Mouse (Mus musculus) cerebellum, adult 8-10 months (tissue): ENCODE data around the gene Rabggtb.
"Not testable (repeated sequence)": the region's sequence is repeated elsewhere in the genome, so short reads cannot be mapped to it uniquely, and the experiment has no call there.

Experiments
- DNase-seq: peaks from one replicate; pipeline ENCODE4 v3.0.0; 2022

Rabggtb gene

GRCm38 (mm10) chr3:153913510-153914243 is 868 bp upstream of the Rabggtb start:
- no peak for DNase-seq

GRCm38 (mm10) chr3:153911882-153912440 is 848 bp downstream of the Rabggtb start:
- DNase-seq: no peak

DNA sequence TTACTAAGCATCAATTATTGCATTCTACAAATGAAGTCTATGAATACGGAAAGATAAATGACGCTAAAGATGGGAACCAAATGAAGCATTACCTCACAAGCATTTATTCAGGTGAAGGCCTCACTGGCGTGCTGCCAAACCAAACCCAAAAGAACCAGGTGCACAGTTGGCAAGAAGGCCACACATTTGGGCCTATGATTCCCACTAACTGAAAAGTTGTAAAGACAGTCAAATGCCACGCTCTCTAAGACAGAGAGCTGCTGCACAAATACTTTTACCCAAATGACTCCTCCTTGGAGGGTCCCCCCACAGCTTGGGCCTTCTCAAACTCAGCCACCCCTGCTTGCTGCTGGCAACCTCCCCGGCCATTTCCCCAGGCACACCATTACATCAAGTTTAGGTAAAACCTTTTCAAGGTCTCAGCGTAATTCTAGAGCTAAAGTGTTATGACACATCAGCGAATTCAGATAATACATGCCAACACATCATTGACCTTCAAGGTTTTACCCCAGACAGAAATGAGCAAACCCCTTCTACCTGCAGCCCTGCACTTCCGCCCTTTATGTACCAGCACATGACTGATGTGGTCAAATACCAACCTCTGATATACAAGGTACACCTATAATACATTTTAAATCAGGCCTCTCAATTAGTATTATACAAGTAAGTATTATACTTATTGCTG is 1.5 kb downstream of the Rabggtb start:
- DNase-seq: no peak

GRCm38 (mm10) chr3:153910489-153910888 is 2.3 kb downstream of the Rabggtb start:
- DNase-seq: no peak

GRCm38 (mm10) chr3:153908919-153909318 is 3.9 kb downstream of the Rabggtb start:
- DNase-seq: no peak

- no peak for DNase-seq
Observed at GRCm38 (mm10) chr3:153906136-153906871, 6.5 kb downstream of the Rabggtb start, which contains the start of gene Msh4. Msh4 (minus strand) TSS chr3:153906138.

- no peak for DNase-seq
Observed at GRCm38 (mm10) chr3:153905251-153906135, 7.3 kb downstream of the Rabggtb start.

DNA sequence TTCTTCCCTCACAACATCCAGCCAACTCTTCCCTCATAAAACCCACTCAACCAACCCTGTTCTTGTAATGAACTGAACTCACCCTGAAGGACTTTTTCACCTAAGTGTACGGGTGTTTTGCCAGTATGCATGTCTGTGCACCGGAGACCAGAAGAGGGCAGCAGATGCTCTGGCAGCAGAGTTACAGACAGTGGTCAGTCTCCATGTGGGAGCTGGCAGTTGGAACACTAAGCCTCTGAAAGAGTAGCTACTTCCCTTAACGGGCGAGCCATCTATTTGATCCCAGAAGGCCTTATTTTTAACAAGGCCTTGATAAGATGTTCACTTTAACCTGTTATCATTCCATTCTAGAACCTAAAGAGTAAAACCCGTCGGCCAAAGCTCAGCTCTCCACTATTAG is 8.2 kb downstream of the Rabggtb start:
- no peak for DNase-seq

DNA sequence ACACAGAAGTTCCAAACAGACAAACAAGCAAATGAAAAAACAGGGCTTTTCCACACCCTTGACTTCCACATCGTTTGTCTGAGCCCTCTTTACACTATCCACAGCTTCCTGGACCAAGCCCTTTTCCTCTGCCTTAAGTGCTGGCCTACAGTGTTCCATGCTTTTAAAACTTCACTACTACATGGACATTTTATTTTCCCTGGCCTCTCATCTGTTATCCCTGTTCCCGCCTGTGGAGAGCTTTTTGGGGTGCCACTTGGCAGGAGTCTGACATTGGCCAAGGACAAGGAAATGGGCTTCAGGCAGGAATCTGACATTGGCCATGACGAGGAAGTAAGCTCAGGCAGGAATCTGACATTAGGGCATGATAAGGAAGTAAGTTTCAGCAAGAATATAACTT is 10.2 kb downstream of the Rabggtb start:
- no peak for DNase-seq

GRCm38 (mm10) chr3:153901904-153902303 is 10.9 kb downstream of the Rabggtb start:
- DNase-seq: no peak

GRCm38 (mm10) chr3:153897216-153897615 is 15.6 kb downstream of the Rabggtb start:
- DNase-seq: no peak

DNA sequence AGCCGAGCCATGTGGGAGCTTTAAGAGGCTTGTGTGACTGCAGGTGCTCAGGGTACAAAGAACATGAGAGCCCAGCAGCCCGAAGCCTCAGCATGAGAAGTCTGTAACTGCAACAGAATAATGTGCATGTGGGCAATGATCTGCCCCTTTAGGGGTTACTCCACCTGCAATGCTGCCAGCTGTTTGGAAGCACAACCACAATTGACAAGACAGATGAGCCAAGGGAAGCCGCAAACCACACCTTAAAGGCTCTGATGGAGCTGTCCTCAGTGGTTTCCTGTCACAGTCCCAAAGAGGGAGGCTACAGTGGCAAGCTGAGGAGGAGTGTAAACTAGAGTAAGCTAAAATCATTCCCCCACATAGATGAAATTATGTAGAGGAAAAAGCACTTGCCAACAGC is 17.4 kb downstream of the Rabggtb start:
- no peak for DNase-seq

- DNase-seq: no peak
Observed at GRCm38 (mm10) chr3:153889188-153889781, 23.5 kb downstream of the Rabggtb start.

GRCm38 (mm10) chr3:153888141-153888540 is 24.7 kb downstream of the Rabggtb start:
- DNase-seq: no peak

- no peak for DNase-seq
Observed at GRCm38 (mm10) chr3:153886296-153886695, 26.5 kb downstream of the Rabggtb start.

- no peak for DNase-seq
Observed at GRCm38 (mm10) chr3:153871396-153871795, 41.4 kb downstream of the Rabggtb start.

DNA sequence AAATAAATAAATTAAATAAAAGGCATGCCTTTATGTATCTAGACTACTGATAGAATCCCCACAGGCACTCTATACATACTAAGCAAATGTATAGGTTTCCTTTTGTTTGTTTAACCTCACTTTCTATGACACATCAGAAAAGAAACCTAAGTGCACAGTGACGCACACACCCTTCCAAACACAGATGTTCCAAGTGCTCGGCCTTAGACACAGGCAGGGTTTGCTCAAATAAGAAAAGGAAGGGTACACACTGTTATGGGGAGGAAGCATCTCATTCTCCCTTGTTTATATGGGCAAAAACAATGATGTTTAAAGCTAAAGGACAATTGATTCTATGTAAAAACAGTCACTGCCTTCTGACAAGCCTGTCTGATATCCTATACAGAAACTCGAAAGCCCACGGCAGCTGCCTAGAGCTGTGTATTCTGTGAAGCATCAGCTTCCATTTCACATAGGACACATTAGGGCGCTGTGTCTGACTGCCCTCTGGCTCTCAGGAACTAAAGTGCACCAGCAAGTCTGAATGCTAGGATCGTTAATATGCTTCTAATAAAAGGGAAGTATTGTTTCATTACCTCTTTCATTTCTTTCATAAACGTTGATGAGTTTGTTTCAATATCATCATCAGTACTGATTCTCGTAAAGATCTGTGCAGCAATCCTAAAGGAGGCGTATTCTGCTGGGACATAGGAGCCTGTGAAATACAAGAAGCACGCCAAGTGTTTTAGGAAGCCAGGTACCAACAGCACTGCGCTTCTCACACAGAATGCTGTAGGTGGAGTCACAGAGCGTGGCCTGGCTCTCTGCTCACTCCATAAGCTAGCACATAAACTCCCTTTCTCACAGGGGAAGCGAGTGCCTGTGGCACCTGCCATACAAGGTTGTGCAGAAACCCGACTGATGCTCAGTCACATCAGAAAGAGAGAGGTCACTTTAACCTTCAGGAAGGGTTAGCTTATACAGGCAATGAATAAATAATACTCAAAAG is 45.4 kb downstream of the Rabggtb start:
- DNase-seq: no peak

GRCm38 (mm10) chr3:153864636-153865429 is 48.0 kb downstream of the Rabggtb start:
- DNase-seq: no peak

- DNase-seq: no peak
Observed at GRCm38 (mm10) chr3:153863816-153864215, 49.0 kb downstream of the Rabggtb start.

- DNase-seq: not testable (repeated sequence)
Observed at GRCm38 (mm10) chr3:153860392-153860791, 52.4 kb downstream of the Rabggtb start.
